Mouse (Mus musculus): ENCODE results near the gene Vps8.
A peak's percentile ranks its signal among the peaks of the same experiment; 100 is the strongest.

Vps8 gene

DNA sequence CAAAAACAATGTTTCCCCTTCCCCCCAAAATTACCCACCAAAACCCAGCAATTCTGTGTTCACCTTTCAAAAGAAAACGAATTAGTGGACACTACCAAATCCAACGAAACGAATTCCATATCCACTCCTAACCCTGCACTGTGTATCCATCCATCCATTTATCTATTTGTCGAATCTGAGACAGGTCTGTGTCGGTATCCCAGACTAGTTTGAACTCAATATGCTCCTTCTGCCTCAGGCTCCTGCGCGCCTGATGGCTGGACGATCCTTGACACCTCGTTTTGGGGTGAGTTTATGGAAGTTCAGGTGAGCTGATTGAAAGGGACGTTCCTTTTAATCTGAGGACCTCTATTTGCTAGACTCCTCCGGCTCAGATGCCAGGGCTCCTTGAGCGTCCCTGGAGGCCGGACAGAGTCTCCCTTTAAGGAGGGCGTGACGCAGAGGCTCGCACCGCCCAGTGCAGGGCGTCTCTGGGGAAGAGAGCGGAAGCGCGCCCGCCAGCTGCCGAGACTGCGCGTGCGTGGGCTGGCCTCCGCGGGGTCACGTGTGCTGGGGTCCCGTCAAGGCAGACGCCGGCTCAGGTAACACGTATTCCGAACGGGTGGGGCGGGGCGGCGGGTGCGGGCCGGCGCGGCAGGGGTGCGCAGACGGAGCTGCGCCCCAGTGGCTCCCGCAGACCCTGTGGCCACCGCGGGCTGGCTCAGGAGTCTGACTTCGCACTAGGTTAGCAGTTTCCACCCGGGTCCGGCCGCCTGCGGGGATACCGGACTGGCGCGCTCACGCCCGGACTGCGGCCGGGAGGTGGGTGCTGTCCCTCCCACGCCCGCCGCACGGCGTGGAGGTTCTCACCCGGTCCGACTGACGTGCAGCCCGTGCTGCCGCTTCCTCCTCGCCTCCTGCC is at the start of gene Vps8:
Gene Vps8 (plus strand): TSS at position 474 of the 901 bp plus-strand sequence.
- DNase-seq: peak; percentile 89 to 92

GRCm38 (mm10) chr16:21373316-21373960 is 49.5 kb upstream of the Vps8 start:
- DNase-seq: no peak

GRCm38 (mm10) chr16:21374067-21374466 is 48.9 kb upstream of the Vps8 start:
- DNase-seq: no peak

DNA sequence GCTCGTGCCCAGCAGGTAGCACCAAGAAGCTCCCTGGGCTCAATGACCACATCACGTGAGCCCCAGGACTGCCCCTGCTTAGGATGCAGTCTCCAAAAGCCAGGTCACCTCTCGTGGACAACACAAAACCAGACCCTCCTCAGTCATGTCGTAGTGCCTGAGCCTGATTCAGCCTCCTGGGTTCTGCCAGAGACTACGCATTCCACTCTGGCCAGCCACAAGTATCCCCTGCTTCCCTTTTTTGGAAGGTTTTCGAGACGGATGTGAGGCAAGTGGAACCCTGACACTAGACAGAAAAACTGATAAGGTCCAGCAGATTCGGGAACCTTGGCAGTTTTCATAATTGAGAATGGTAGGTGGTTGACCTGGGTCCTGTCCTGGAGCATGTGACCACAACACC is 47.8 kb upstream of the Vps8 start:
- DNase-seq: no peak

DNA sequence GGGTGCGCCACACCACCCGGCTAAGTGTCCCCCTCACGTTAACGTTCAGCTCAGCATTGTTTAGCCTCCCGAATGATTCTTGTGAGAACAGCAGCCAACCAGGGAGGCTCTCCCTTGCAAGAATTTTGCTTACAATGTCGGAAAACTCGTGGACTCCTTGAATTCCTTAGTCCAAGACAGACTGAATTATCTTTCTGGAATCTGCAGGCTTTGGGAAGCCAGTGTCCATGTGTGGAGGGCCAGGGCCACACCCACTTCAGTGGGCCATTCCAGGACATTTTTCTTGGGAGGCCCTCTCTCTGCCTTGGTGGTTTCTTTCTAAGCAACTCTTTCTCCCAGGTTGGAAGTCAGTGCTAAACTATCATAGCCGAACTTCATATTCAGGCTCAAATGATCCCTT is 46.6 kb upstream of the Vps8 start:
- no peak for DNase-seq

DNA sequence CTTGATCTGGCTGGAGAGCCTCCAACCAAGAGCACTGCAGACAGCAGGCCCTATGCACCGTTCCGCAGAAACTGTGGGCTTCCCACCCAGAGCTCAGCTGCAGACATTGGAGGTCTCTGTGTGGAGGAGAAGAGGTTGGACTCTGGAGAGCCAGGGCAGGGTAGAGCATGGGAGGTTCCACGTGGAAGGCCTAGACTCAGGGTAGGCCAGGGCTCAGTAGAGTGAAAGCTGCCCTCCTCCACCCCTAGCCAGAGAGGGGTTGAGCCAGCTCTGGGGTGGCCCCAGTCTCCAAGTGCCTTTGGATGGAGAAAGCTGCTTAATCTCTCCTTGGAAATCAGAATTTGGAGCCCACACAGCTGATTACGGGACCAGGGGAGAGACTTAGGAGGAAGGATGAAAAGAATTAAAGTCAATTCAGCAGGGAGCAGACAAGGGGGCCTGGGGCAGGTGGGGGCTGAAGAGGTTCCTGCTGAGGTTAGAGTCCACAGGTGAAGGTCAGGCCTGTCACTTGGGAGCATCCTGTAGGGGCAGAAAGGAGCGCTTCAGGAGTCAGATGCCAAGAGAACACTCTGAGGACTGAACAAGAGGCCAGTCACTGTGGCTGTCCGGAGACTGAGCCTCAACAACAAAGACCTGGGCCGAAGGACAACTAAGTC is 45.8 kb upstream of the Vps8 start:
- no peak for DNase-seq

DNA sequence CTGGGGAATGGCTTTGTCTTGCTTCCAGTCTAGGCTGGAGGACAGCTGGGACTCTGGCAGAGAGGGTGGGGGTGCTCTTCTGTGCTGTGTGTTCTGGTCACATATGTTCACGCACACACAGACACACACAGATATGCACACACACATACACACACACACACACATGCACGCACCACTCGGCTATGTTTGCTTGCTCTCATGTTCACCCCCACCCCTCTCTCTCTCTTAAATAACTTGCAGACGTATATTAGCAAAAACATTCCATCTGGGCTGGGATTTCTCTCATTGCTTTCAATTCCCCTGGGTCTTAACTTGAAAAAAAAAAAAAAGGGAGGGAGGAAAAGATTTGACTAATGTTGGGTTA is 45.3 kb upstream of the Vps8 start:
- no peak for DNase-seq

- no peak for DNase-seq
Observed at GRCm38 (mm10) chr16:21381469-21381868, 41.4 kb upstream of the Vps8 start.

GRCm38 (mm10) chr16:21382152-21382911 is 40.6 kb upstream of the Vps8 start:
- peak in 1 of 2 experiments; percentile 18 for DNase-seq

DNA sequence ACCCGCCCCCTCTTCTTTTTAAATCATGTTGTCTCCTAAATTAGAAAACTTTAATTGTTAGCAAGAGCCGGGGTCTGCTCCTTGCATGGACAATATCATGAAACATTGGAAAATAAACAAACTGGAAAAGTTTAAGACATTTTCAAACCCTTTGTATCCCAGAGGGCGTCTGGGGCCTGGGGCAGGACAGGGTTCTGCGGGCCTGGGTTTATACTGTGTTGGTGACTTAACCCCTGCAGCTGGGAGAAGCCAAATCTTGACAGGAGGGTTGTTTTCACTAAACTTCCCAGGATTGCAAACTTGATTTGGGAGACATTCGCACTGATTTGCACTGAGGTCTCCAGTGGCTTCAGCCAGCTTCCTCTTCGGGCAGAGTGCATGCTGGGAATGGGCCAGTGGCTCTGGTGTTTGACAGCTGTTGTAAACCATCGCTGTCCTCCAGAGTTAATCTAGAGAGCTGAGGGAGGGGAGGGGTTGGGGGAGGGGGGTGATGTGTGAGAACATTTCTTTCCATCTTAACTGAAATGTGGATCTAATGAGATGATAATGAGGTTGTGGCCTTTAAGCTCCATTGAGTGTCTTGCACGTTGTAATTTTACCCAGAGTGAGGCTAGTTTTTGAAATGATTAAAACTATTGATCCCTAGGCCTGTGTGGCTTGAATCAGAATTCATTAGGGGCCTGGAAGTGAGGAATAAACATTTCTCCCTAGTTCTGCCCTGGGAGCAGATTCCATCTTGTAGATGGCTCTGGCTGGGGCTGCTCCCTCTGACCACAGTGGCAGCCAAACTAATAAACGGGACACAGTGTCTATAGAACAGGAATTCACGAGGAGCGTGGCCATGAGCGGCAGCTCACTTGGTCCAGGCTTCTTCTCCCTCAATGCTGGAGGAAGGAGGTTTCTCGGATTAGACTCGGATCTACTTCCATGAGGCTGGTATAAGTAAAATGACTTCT is 36.7 kb upstream of the Vps8 start:
- DNase-seq: no peak

GRCm38 (mm10) chr16:21389316-21389715 is 33.6 kb upstream of the Vps8 start:
- no peak for DNase-seq

- no peak for DNase-seq
Observed at GRCm38 (mm10) chr16:21390744-21391143, 32.2 kb upstream of the Vps8 start.

DNA sequence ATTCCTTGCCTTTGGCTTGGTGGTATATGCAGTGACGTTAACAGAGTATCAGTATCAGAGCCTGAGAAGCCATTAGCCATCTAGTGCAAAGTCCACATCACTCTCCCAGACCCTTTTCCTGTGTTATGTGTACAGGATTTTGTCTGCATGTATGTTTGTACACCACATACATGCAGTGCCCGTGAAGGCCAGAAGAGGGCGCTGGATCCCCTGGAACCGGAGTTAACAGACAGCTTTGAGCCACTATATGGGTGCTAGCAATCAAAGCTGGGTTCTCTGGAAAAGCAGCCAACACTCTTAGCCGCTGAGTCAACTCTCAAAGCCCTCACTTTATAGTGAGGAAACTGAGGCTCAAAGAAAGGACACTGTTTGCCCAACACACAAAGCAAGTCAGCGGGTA is 30.8 kb upstream of the Vps8 start:
- peak in 1 of 2 experiments; percentile 14 for DNase-seq

- peak; percentile 42 to 75 for DNase-seq
Observed at GRCm38 (mm10) chr16:21392517-21393112, 30.3 kb upstream of the Vps8 start.

DNA sequence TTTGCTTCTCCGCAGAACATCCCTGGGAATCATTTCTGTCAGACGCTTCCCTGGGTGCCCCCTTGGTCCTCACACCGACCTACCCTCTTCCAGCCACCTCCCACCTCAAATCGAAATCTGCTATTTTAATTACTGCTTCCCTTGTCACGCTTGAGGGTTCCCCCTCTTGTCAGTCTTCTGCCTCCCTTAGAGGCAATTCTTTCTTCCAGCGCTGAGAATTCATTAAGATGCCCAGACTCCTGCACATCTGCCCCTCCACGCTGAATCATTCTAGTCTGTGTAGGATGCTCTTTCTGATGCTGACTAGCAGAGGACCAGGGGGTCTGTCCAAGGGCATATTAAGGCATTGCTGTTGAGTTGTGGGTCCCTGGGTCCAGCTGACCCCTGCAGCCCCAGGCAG is 27.4 kb upstream of the Vps8 start:
- no peak for DNase-seq

DNA sequence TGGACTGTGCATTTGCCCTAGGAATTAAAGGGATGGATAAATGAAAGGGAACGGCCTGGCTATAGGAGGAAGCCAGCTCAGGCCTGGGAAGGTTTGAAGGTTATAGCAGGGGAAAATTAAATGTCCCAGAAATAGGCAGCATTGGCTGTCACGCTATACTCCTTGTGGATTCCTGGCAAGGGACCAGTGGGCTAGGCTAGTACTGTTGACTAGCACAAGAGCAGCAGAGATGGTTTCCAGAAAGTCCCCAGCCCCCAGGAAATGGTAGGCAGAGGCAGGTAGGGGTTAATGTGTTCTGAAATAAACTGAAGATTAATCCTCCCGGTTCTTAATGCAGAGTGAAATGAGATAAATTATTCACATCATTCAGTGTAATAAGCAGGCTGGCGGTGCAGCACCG is 25.2 kb upstream of the Vps8 start:
- no peak for DNase-seq

DNA sequence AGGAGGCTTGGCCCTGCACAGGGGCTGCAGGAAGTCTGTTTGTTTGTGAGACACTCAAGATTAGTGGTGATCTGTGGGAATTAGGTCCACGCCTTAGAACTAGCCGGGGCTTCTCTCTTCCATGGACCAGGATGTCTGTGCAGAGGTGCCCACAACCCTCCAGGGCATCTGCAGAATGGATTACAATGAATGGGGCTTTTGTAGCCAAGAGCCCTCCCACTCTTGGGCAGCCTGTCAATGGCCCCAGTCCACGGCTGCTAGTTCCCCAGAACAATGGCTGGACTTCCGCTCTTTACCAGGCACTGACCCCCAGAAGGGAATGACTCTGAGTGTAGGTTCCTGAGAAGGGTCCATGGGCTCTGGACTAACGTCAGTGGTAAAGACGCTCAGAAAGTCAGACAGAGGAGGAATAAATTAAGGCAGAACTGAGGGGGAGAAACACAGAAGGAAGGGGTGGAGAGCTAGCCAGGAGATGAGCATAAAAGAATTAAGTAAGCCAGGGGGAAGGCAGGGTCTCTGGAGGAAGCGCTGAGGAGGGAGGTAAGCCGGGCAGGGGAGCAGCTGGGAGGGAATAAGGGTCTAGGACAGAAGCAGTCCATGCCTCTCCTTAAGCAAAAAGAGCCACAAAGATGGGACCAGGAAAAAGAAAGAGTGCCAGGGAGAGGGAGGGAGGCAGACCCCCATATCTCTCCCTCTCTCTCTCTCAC is 24.4 kb upstream of the Vps8 start:
- no peak for DNase-seq

DNA sequence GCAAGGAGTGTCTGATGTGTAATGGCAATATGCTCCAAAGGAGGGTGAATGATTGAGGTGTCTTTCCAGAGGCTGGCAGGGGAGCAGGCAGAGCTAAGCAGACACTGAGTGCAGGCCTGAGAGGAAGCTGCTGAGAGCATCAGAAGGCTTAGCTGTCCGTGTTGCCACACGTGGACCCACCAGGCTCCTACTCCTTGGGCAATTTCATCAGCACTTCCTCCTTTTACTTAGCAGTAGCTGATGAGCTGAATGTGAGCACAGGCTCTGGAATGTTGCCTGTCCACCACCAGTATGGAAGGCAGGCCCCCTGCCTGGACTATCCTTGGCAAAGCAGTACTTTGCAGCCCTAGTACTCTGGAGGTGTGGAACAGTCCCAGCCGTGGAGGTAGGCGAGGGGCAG is 23.0 kb upstream of the Vps8 start:
- DNase-seq: no peak

- DNase-seq: no peak
Observed at GRCm38 (mm10) chr16:21402068-21402467, 20.9 kb upstream of the Vps8 start.

GRCm38 (mm10) chr16:21403402-21403801 is 19.5 kb upstream of the Vps8 start:
- DNase-seq: no peak

- no peak for DNase-seq
Observed at GRCm38 (mm10) chr16:21404631-21405030, 18.3 kb upstream of the Vps8 start.
